Mouse (Mus musculus): ENCODE measurements around the gene Sstr4.

The Sstr4 gene

GRCm38 (mm10) chr2:148429001-148429505 lies 33.9 kb downstream of the Sstr4 start:
- peak in 1 of 2 experiments; percentile 56 for DNase-seq (ENCODE audit: low spot score in 2 of 2)

DNA sequence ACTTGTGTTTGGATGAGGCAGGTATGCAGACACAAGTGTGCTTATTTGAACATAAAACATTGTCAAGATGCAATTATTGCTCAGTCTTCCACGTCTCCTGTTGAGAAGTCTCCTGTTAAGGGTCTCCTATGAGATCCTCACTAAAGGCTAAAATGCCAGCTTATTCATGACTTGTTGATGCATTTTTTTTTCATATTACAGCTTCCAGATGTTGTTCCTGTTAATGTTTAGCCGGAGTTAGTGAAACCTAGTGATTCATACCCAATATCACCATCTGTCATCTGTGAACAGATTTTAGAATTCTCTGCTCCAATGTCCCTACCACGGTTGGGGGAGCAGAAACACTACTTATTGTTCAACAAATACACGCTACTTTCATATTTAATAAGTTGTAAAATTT lies 35.8 kb downstream of the Sstr4 start:
- no peak for DNase-seq (ENCODE audit: low spot score in 2 of 2)

- DNase-seq (ENCODE audit: low spot score in 2 of 2) = no peak
Observed at GRCm38 (mm10) chr2:148432346-148432745, 37.2 kb downstream of the Sstr4 start.

DNA sequence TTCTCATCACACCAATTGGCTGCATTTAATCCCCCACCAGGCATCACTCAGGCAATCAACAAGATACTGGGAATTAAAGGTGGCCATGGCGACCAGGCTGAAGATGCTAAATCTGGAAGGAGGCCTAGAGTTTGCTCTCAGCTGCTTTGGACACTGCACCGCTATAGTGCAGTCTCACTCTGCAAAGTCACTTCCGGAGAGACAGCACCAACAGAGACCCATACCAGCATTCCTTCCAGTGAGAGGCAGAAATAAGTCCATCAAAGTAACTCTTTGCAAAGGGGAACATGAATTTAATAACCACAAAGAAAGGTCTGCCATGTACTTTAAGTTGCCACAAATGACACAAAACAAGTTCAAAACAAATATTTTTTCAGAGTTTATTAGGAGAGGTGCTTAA lies 41.1 kb downstream of the Sstr4 start:
- DNase-seq (ENCODE audit: low spot score in 2 of 2) = no peak

- DNase-seq (ENCODE audit: low spot score in 2 of 2) = no peak
Observed at GRCm38 (mm10) chr2:148439691-148440276, 44.6 kb downstream of the Sstr4 start.

DNA sequence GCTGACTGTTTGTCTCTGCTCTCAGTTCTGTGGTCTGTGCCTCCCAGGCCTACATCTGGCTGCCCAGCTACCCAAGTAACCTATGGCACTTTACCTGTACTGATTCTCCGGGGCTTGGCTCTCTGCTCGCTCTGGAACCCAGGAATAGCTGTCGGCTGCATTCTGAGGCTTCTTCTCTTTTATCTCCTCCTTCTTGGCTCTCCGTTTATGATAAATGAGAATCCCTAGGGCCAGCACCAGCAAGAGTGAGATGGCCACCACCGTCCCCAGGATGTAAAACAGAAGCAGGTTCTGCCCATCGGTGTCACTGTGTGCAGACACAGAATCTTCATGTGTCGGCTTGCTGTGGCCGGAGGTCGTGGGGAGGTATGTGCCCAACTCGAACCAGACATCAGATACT lies 46.3 kb downstream of the Sstr4 start:
- no peak for DNase-seq (ENCODE audit: low spot score in 2 of 2)

DNA sequence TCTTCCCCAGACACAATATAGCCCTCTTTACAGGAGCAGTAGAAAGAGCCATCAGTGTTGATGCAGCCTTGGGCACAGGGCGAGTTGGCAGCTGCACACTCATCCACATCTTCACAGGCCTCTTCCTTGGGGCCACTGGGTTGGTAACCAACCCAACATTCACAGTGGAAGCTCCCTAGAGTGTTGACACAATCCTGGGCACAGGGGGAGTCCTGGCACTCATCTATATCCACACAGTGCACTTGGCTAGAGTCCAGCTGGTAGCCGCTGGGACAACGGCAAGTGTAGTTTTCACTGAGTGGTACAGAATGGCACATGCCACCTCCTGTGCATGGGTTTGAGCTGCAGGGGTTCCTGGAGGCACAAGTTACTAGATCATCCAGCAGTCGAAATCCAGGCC lies 47.0 kb downstream of the Sstr4 start:
- peak in 1 of 2 experiments; percentile 26 for DNase-seq (ENCODE audit: low spot score in 2 of 2)

- no peak for DNase-seq (ENCODE audit: low spot score in 2 of 2)
Observed at GRCm38 (mm10) chr2:148442710-148443109, 47.6 kb downstream of the Sstr4 start.

GRCm38 (mm10) chr2:148443249-148443958 lies 48.3 kb downstream of the Sstr4 start, which contains the start of gene Cd93:
Gene Cd93 (minus strand): TSS chr2:148443563.
- DNase-seq (ENCODE audit: low spot score in 2 of 2) = peak; percentile 81 to 90

DNA sequence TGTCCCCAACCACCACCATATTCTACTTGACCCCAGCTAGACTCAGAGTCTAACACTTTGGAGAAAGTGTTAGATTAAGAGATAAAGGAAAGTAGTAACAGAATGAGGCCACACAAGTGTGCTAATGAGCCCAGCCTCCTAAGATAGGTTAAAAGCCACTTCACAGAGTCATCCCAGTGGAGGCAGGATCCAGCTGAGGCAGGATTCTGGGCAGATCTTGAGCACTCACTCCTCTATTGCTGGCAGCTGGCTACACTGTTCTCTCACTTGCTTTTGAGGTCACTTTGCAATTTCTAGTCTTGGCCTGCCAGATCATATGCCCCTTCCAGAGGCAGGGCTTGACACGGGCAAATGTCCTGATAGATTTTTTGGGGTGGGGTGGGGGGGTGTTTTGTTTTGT lies 49.3 kb downstream of the Sstr4 start:
- DNase-seq (ENCODE audit: low spot score in 2 of 2) = no peak

- no peak for DNase-seq (ENCODE audit: low spot score in 2 of 2)
Observed at GRCm38 (mm10) chr2:148445616-148446015, 50.5 kb downstream of the Sstr4 start.
